In genomic region chr8:89454197-89454596, GRCm38 (mm10) we compare ENCODE assay signal across 17 mouse cellular contexts.
"Had no signal": no experiment of that assay in that cellular context is flagged by ENCODE, and none has a peak within 500 bp of the region (broad histone marks: within the 10 kb centered on the region; RNA-seq: fewer than 3 reads in every experiment).

No protein-coding gene starts in this region.

- H3K27ac ChIP-seq: limb, embryonic 13.5 days; liver, embryonic 12.5 days; liver, embryonic 15.5 days; lung, embryonic 15.5 days; stomach, postnatal 0 days had no signal

- H3K9ac ChIP-seq: limb, embryonic 13.5 days; liver, embryonic 12.5 days; liver, embryonic 15.5 days; lung, embryonic 15.5 days had no signal

- H3K4me3 ChIP-seq: limb, embryonic 13.5 days; liver, embryonic 12.5 days; liver, embryonic 15.5 days; lung, embryonic 15.5 days had no signal

- H3K27me3 ChIP-seq: liver, embryonic 12.5 days; liver, embryonic 15.5 days; lung, embryonic 15.5 days had no signal

- H3K4me1 ChIP-seq: liver, embryonic 12.5 days; liver, embryonic 15.5 days; lung, embryonic 15.5 days had no signal

- H3K9me3 ChIP-seq: liver, embryonic 12.5 days; liver, embryonic 15.5 days; lung, embryonic 15.5 days had no signal

- DNase-seq: kidney, postnatal 14 days; kidney, postnatal 4 days; left cerebral cortex, postnatal 4 days; liver; lung, adult 18-20 months; lung, postnatal 10 days; lung, postnatal 36 days; midbrain, embryonic 14.5 days; right cerebral cortex, postnatal 14 days; right cerebral cortex, postnatal 4 days; thymus, adult 2 months; thymus, postnatal 14 days had no signal

- H3K36me3 ChIP-seq: limb, embryonic 13.5 days; liver, embryonic 12.5 days; liver, embryonic 15.5 days; lung, embryonic 15.5 days had no signal
